Mouse (Mus musculus) cerebellum, adult 9-11 months (tissue): ENCODE measurements around the gene Kctd21.

ENCODE experiments used
- DNase-seq: peaks from one replicate; pipeline ENCODE4 v3.0.0; 2022

The Kctd21 gene

DNA sequence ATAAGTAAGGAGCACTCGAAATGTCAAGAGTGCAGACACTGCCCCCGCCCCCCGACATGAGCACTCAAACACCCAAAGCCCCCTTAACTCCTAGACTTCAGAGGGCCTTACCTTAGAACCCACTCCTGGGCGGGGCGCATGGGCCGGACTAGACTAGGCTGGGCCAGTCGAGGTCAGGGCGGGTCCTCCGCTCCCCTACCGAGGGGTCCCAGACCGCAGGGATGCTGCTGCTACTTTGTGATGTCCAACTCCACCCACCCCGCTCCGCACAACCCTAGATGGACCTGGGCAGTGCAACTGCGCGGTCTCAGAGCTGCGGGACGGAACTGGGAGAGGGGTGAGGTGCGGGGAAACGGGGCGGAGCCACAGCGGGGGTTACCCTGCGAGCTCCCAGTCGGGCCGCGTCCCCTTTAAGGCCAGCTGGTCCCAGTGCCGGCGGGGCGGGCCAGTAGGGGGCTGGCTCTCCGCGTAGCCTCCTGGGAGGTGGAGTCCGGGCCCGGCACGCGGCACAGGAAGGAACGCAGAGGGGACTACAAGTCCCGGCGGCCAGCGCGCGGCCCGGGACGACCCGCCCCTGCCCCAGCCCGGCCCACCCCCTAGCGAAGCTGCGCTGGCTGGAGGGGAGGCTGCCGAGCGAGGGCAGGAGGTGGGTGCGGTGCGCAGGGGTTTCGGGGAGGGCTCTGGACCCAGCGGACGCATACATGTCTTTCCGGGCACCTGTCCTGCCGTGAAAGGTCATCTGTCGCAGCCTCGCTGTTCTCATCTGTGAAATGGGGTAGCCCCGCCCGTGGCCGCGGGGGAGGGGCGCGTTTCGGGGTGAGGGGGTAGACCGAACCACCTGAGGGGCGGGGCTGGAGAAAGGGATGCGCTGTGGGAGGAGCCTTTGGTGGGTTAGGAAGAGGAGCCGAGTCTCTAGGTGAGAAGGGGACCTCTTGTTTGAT lies at the start of gene Kctd21, which contains the start of gene Usp35:
Kctd21 (plus strand) TSS at position 602 of the 941 bp plus-strand sequence.
Usp35 (minus strand) TSS at position 295 of the 941 bp plus-strand sequence.
- DNase-seq, result peak; percentile 98

GRCm38 (mm10) chr7:97296986-97297385 lies 35.1 kb upstream of the Kctd21 start:
- DNase-seq, result no peak

- DNase-seq, result peak; percentile 35
These were observed 34.7 kb upstream of the Kctd21 start for GRCm38 (mm10) chr7:97297466-97297865.

- no peak for DNase-seq
These were observed 33.8 kb upstream of the Kctd21 start for GRCm38 (mm10) chr7:97298279-97298678.

GRCm38 (mm10) chr7:97298943-97299342 lies 33.2 kb upstream of the Kctd21 start:
- DNase-seq, result no peak

DNA sequence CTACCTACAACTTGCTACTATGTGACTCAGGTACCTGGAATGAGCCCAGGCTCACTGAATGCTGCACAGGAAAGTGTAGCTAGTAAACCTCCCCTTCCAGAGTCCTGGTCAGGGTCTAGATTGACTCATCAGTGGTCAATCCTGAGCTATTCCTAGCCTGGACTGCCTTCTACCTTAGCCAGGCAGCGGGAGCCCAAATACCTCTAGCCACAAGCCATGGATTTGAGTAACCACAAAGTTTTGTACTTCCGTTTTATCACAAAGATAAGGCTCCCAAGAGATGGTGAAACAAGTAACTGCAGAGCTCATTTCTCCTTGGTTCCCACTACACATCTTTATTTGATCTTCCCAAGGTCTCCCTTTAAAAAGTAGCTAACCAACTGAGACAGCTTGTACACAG lies 31.2 kb upstream of the Kctd21 start:
- DNase-seq, result no peak

DNA sequence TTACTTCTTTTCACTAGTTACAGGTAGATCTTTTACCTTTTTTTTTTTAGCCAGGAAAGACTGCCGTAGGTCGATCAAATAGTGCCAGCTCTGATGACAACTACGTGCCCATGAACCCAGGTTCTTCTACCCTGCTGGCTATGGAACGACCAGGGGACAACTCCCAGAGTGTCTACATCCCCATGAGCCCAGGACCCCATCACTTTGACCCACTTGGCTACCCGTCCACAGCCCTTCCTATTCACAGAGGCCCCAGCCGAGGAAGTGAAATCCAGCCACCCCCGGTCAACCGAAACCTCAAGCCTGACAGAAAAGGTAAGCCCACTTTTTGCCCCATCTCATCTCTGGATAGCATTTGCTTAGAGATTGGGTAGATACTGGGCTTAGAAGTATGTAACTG lies 30.8 kb upstream of the Kctd21 start:
- no peak for DNase-seq

GRCm38 (mm10) chr7:97302261-97302660 lies 29.9 kb upstream of the Kctd21 start:
- no peak for DNase-seq

DNA sequence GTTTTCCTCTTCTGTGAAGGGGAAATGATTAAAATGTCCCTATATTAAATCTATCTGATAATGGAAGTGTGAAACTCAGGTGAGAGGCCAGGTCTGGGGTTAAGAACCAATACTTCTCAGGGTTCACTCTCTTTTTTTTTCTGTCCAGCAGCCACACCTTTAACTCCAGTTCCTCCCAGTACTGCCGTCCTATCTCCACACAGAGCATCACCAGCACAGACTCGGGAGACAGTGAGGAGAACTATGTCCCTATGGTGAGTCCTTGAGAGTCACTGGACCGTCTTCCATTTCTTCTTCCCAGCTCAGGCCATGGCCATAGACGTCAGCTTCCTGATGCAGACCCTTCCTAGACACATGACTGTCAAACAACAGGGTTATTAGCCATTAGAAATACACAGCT lies 29.3 kb upstream of the Kctd21 start:
- DNase-seq, result no peak

DNA sequence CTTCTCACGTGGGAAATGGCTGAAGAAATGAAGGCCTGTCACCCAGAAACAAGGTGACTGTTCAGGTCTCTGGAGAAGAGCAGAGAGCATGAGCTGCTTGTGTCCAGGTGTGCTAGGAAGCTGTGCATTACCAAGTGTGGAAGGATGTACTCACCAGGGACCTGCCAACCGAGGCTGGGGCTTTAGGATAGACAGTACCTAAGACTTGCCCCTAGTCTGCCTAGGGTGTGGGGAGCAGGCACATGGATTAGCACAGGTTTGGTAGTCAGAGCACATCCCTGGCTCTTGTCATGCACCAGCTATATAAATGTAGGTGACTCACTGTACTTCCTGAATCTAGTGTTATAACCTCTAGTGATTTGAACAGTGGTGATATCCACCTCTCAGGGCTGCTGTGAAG lies 28.5 kb upstream of the Kctd21 start:
- DNase-seq, result no peak

DNA sequence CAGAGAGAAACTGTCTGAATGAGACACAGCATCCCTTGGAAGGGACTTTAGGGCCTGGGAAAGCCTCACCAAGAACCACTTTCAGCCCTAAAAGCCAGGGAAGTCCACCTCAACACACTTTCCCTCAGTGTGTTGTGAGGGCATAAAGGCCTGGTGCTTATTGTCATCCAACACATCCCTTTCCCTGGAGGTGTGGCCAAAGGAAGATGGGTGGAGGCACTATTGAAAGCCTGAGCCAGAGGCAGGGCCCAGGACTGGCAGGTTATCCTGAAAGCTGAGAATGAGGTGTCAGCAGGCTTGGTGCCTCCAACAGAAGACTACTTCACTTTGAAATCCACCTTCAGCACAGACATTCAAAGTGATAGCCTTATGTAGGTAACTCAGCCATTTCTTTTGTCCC lies 27.7 kb upstream of the Kctd21 start:
- no peak for DNase-seq

DNA sequence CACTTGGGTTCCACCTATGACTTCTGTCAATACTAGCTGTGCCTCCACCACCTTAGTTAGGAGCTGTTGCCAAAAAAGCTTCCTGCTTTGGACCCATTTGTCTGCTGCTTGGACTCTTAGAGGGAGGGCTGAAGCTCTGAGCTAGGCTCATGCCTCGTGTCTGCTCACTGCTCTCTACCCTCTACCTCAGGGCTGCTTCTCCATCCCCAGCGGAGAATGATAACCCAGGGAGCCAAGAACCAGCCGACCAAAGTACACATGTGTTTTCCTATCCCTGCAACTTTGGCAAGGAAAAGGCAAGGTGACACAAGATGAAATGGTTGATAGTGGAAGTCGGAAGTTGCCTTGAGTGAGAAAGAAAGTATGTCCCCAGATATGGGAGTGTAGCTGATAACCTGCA lies 26.9 kb upstream of the Kctd21 start:
- DNase-seq, result peak; percentile 2

DNA sequence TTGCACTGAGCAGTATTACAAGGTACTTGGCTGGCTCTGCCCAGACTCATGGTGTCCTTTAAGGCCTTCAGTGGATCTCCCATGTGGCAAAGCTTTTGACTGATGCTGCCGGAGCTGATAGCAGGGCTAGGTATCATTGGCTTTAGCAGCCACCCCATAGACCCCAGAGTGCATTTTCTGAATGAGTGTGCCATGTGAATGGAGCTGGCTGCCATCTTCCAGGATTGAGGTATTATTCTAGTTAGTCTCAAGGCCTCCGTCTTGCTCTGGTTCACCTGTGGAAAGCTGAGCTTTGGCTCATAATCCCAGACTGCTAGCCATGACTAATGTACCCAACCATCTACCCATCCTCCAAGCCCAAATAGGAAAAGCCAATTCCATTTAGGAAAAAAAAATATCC lies 25.3 kb upstream of the Kctd21 start:
- no peak for DNase-seq

GRCm38 (mm10) chr7:97307546-97307945 lies 24.6 kb upstream of the Kctd21 start:
- no peak for DNase-seq

DNA sequence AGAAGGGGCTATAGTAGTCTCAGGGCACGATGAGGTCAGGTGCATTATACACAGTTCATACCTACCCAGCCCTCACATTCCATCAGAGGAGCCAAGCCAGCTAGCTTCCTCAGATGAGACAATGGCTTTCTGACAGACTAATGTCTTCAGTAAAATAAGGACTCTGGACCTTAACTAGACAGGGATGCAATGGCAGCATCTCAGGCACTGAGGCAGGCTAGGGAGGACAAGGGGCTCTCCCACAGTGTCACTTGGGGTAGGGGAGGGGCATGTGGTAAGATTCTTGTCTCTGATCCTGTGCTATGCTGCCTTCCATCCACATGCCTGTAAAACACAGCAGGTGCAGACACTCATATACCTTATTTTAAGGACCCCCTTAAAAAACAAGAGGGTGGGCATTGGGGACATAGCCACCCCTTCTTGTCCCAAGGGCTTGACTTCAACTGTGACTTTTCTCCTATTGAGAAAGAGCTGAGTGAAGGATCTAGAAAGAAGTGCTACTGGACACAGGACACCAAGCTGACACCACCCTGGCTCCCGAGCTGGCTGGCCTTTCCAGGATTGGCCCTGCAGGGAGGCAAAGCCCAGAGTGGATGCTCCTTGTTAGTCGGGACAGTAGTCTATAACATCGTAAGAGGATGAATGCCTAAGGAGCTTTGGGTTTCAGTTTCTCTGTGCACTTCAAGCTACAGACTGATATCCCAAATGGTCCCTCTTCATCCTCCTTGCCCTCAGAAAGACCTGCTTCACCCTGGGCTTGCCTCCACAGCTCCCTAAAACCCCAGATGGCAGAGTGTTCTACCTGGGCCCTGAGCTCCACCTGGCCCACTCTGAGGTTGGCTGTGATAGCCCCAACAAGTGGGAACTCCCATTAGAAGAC lies 22.4 kb upstream of the Kctd21 start:
- no peak for DNase-seq

GRCm38 (mm10) chr7:97310341-97310635 lies 21.8 kb upstream of the Kctd21 start:
- DNase-seq, result peak; percentile 1

DNA sequence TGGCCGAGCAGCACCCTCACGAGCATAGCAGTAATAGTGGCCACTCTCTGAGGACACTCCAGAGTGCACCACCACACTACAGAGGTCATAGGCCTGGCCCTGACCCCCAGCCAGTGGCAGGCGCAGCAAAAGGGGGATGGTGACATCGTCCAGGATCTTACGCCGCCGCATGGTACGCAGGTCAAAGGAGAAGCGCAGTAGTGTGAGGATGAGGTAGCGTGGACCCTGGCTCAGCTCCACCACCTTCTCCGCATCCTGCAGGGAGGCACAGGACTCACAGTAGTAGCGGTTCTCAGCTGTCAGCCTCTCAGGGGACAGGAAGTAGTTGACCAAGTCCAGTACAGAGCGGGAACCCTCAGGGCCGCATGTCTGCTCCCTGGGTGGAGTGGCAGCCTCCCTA lies 20.5 kb upstream of the Kctd21 start:
- peak; percentile 2 for DNase-seq

DNA sequence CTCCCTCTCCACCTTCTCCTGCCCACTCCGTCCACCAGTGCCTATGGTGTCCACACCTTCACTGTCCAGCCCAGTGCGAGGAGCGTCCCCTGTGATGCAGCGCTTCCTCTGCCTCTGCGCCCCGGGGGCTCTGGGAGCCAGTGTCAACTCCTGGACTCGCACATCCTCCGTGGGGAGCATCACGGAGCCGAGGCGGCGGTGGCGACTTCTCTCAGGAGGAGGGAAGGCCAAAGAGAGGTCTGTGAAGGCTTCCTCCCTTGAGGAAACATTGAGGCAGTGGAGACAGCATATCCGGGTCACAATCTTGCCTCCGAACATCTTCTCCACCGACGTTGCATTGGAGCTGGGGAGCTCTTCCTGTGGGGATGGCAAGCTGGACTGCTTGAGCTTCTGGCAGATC lies 19.9 kb upstream of the Kctd21 start:
- peak; percentile 1 for DNase-seq

- DNase-seq, result peak; percentile 1
These were observed 19.3 kb upstream of the Kctd21 start for GRCm38 (mm10) chr7:97312856-97313255.

DNA sequence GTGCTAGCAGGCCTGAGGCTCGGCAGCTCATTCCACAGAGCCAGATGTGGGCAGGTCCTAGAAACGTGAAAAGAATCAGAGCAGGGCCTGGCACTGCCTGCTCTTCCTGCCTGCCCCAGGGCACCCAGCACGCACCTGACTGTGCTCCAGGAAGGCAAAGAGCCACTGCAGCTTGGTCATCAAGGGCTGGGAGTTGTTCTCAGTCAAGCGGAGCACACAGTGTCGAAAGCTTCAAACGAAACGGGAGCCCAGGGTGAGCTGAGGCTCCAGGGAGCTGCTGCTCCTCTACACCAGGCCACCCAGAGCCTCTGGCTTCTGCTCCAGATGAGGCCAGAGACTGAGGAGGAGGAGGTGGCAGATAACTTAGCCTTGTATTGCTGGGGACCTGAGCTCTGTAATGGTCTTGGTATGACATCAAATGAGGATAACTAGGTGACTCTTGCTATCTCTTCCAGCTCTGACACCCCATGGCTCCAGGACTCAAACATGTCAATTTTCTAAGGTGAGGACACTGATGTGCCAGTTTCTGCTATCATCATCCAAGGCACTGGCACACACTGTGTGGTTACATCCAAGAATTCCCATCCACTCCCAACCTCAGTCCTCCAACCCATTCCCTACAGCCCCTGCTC lies 18.6 kb upstream of the Kctd21 start:
- DNase-seq, result no peak

DNA sequence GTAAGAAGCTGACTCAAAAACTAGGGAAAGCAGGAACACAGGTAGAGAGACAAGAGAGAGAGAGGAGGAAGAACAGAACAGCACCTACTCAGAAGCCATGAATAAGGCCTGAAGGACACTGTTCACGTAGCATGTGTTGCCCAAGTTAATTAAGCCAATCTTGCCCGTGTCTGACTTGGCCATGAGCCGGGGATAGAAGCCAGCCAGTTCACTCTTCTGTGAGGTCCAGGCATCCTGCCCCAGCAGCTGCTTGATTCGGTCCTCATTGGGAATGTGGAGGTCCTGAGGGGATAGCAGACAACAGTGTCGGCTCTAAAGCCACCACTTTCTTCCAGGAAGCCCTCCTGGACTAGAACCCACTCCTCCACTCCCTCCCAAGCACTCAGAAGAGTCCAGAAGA lies 17.5 kb upstream of the Kctd21 start:
- DNase-seq, result peak; percentile 26

GRCm38 (mm10) chr7:97315656-97316055 lies 16.5 kb upstream of the Kctd21 start:
- no peak for DNase-seq

- no peak for DNase-seq
These were observed 14.4 kb upstream of the Kctd21 start for GRCm38 (mm10) chr7:97317706-97318105.
